Mouse (Mus musculus) lung, adult 2 months (tissue): ENCODE measurements around the gene Nfatc3.

ENCODE experiments used
- CTCF ChIP-seq: fragments of 200-500 bp; IDR thresholded peaks from 2 replicates; pipeline ENCODE4 v1.5.1; 2011; ENCODE audit warnings: mild to moderate bottlenecking, low read length, control low read depth; ENCODE audit not compliant: insufficient read depth
- POLR2A ChIP-seq: fragments of 200-500 bp; IDR thresholded peaks from 2 replicates; pipeline ENCODE4 v1.6.1; 2011; ENCODE audit warnings: low read depth, mild to moderate bottlenecking, control low read depth, low read length, borderline replicate concordance; ENCODE audit errors: extremely low read depth

DNA sequence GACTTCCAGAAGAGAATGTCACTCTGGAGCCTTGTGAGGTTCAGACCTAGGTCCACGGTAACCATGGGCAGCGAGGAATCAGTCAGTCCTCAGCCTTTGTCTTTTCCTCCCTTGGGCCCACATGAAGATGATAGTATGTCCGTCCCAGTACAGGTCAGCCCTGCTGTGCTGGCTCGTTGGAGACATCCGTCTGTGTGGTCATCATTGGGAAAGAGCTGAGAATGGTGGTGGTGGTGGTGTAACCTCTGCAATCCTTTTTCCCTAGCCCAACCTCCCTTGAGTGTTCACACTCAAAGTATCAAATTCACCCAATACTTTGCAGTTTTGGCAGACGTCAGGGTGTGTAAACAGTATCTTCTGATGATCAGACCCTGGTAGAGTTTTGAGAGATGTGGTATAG lies 8.8 kb upstream of the Nfatc3 start:
- TF ChIP-seq CTCF (no peak), POLR2A (no peak)
